ENCODE assay signal across 9 mouse cellular contexts in the genomic region with DNA sequence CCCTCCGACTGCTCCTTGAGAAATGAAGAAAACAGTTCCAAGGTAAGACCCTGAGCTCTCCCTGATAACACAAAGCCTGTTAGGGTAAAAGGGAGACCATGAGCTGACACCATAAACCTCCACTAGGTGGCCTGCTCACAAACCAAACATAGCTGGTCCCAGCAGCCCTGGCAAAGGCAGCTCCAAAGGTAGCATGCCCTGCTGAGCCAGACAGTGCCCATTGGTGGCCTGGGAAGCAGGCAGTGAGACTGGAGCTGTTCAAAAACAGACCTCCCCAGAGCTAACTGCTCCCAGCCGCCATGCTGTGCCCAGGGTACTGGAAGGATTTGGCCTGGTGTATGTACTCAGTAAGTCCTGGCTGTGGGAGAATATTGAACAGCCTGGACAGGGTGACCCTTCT.
DNase-seq lines count a peak whose midpoint lies in the region; ATAC-seq and TF ChIP-seq lines count a peak whose summit lies in the region.
"Had no signal": no experiment of that assay in that cellular context is flagged by ENCODE, and none has a peak within 500 bp of the region (broad histone marks: within the 10 kb centered on the region; RNA-seq: fewer than 3 reads in every experiment).

No protein-coding gene starts in this region.

- H3K4me2 ChIP-seq in hindbrain, embryonic 11.5 days (replicated peaks; ENCODE audit: low read depth, low read length) = no peak overlapping the region
- H3K4me2 ChIP-seq in hindbrain, embryonic 13.5 days = no peak overlapping the region
- no peak overlapping the region for H3K4me2 ChIP-seq in neural tube, embryonic 15.5 days

- 45% methylated on average over 2 of the region's 2 CpGs for WGBS in hindbrain, embryonic 11.5 days
- WGBS in hindbrain, embryonic 13.5 days = 61% methylated on average over 2 of the region's 2 CpGs
- 55% methylated on average over 2 of the region's 2 CpGs for WGBS in kidney, adult 2 months
- WGBS in neural tube, embryonic 15.5 days = 57% methylated on average over 2 of the region's 2 CpGs

- H3K27me3 ChIP-seq in hindbrain, embryonic 11.5 days (ENCODE audit: control insufficient read depth, insufficient read depth, low read length) = no peaks in the 10 kb centered on the region
- H3K27me3 ChIP-seq in hindbrain, embryonic 13.5 days = no peaks in the 10 kb centered on the region
- no peaks in the 10 kb centered on the region for H3K27me3 ChIP-seq in ES-Bruce4 (ENCODE audit: control insufficient read depth, insufficient read depth, low read length, poor library complexity, severe bottlenecking)
- no peaks in the 10 kb centered on the region for H3K27me3 ChIP-seq in kidney, adult 2 months (replicated peaks; ENCODE audit: control insufficient read depth, insufficient read depth, low read length)
- no peaks in the 10 kb centered on the region for H3K27me3 ChIP-seq in neural tube, embryonic 15.5 days (replicated peaks)
- H3K27me3 ChIP-seq: megakaryocyte, embryonic 14.5 days had no signal

- no peak overlapping the region for H3K9ac ChIP-seq in hindbrain, embryonic 11.5 days (ENCODE audit: low read depth, low read length)
- no peak overlapping the region for H3K9ac ChIP-seq in hindbrain, embryonic 13.5 days
- H3K9ac ChIP-seq in ES-Bruce4 (ENCODE audit: low read depth, poor library complexity, severe bottlenecking) = no peak overlapping the region
- no peak overlapping the region for H3K9ac ChIP-seq in neural tube, embryonic 15.5 days (replicated peaks)

- H3K27ac ChIP-seq in hindbrain, embryonic 11.5 days (ENCODE audit: low read depth, low read length) = no peak overlapping the region
- no peak overlapping the region for H3K27ac ChIP-seq in hindbrain, embryonic 13.5 days
- no peak overlapping the region for H3K27ac ChIP-seq in ES-Bruce4 (ENCODE audit: insufficient read depth, low read length)
- H3K27ac ChIP-seq in kidney, adult 2 months (ENCODE audit: insufficient read depth, low read depth, low read length) = no peak overlapping the region
- H3K27ac ChIP-seq in neural tube, embryonic 15.5 days (replicated peaks) = no peak overlapping the region

- peak; percentile 45; the same call in 1 of the 2 replicates for ATAC-seq in hindbrain, embryonic 11.5 days (ENCODE audit: low FRiP score)
- ATAC-seq in hindbrain, embryonic 13.5 days (ENCODE audit: low FRiP score) = no peak
- ATAC-seq in CD4-positive, CD25-positive, alpha-beta regulatory T cell, adult 4 months = no peak
- ATAC-seq in neural tube, embryonic 15.5 days (ENCODE audit: low FRiP score) = no peak
- ATAC-seq in megakaryocyte, adult 5-6 weeks (ENCODE audit: poor library complexity, severe bottlenecking) = no peak

- TF ChIP-seq EP300 in ES-Bruce4 (IDR thresholded peaks at IDR 0.05; ENCODE audit: insufficient read depth, low read depth, low read length) = no peak

- H3K4me3 ChIP-seq in hindbrain, embryonic 11.5 days (ENCODE audit: low read depth, low read length) = no peak overlapping the region
- no peak overlapping the region for H3K4me3 ChIP-seq in hindbrain, embryonic 13.5 days
- no peak overlapping the region for H3K4me3 ChIP-seq in ES-Bruce4 (ENCODE audit: low read depth, low read length)
- no peak overlapping the region for H3K4me3 ChIP-seq in kidney, adult 2 months (ENCODE audit: insufficient read depth, low read depth, low read length)
- H3K4me3 ChIP-seq in neural tube, embryonic 15.5 days (replicated peaks) = no peak overlapping the region
- H3K4me3 ChIP-seq: megakaryocyte, embryonic 14.5 days had no signal

- no peaks in the 10 kb centered on the region for H3K4me1 ChIP-seq in hindbrain, embryonic 11.5 days (replicated peaks; ENCODE audit: control insufficient read depth, insufficient read depth, low read length)
- no peaks in the 10 kb centered on the region for H3K4me1 ChIP-seq in hindbrain, embryonic 13.5 days (replicated peaks)
- no peaks in the 10 kb centered on the region for H3K4me1 ChIP-seq in ES-Bruce4 (ENCODE audit: control insufficient read depth, insufficient read depth, low read length)
- no peaks in the 10 kb centered on the region for H3K4me1 ChIP-seq in kidney, adult 2 months (ENCODE audit: control insufficient read depth, insufficient read depth, low read length)
- H3K4me1 ChIP-seq in neural tube, embryonic 15.5 days = no peaks in the 10 kb centered on the region

- no peaks in the 10 kb centered on the region for H3K36me3 ChIP-seq in hindbrain, embryonic 11.5 days (ENCODE audit: control insufficient read depth, insufficient read depth, low read length)
- no peaks in the 10 kb centered on the region for H3K36me3 ChIP-seq in hindbrain, embryonic 13.5 days
- H3K36me3 ChIP-seq in ES-Bruce4 (ENCODE audit: control insufficient read depth, insufficient read depth, low read length, poor library complexity, severe bottlenecking) = no peaks in the 10 kb centered on the region
- H3K36me3 ChIP-seq in kidney, adult 2 months (ENCODE audit: control insufficient read depth, insufficient read depth, low read length) = no peaks in the 10 kb centered on the region
- H3K36me3 ChIP-seq in neural tube, embryonic 15.5 days = no peaks in the 10 kb centered on the region

- DNase-seq in hindbrain, embryonic 11.5 days (ENCODE audit: low spot score) = peak; percentile 41
- DNase-seq in cerebellum, adult 18-20 months = peak; percentile 42 to 62
- peak; percentile 65 for DNase-seq in kidney, adult 2 months

- no peak for TF ChIP-seq POLR2A in ES-Bruce4 (IDR thresholded peaks at IDR 0.05; ENCODE audit: insufficient read depth, low read length)
- no peak for TF ChIP-seq POLR2A in kidney, adult 2 months (IDR thresholded peaks at IDR 0.05; ENCODE audit: low read depth, low read length)

- no peaks in the 10 kb centered on the region for H3K9me3 ChIP-seq in hindbrain, embryonic 11.5 days (ENCODE audit: control insufficient read depth, low read length)
- no peaks in the 10 kb centered on the region for H3K9me3 ChIP-seq in hindbrain, embryonic 13.5 days
- H3K9me3 ChIP-seq in ES-Bruce4 (replicated peaks; ENCODE audit: control insufficient read depth, insufficient read depth, low read length, poor library complexity, severe bottlenecking) = no peaks in the 10 kb centered on the region
- no peaks in the 10 kb centered on the region for H3K9me3 ChIP-seq in neural tube, embryonic 15.5 days (replicated peaks)
- H3K9me3 ChIP-seq: megakaryocyte, embryonic 14.5 days had no signal

- TF ChIP-seq CTCF in ES-Bruce4 (IDR thresholded peaks at IDR 0.05; ENCODE audit: low read depth, low read length) = peak; percentile 35
- TF ChIP-seq CTCF in kidney, adult 2 months (conservative IDR thresholded peaks at IDR 0.05; ENCODE audit: insufficient read depth, insufficient read length, low read depth, low read length) = no peak; the same call in 1 of the 2 replicates
